Mouse (Mus musculus): ENCODE measurements at regions not wholly inside any gene's neighbourhood (a gene's known extent, or its start where the extent isn't known, plus 50 kb on each side); places are given as distances from the start of the nearest gene placed in this dataset.

GRCm38 (mm10) chr8:4934551-4934950 is 155.2 kb upstream of the Shcbp1 start:
- DNase-seq (ENCODE audit: inconsistent ontology term) = no peak

GRCm38 (mm10) chr8:4934035-4934434 is 154.7 kb upstream of the Shcbp1 start:
- DNase-seq (ENCODE audit: inconsistent ontology term) = no peak

- DNase-seq (ENCODE audit: inconsistent ontology term) = no peak
Measured at GRCm38 (mm10) chr8:4916447-4916846, 137.1 kb upstream of the Shcbp1 start.

DNA sequence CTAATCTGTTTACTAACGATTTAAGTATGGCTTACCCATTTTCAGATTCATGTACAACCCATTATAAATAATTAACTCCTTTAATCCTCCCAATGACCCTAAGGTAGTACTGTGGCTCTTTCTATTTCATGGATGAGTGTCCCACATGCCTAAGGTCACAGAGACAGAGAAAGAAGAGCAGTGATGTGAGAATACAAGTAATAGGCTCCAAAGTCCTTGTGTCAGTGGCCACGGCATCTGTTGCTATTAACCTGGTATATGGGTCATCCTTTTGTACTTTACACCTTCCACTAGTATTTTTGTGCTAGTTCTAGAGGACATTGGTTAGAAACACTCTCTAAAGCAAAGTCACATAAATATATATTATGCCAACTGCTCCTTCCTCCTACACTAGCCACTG is 115.7 kb upstream of the Shcbp1 start:
- DNase-seq (ENCODE audit: inconsistent ontology term) = no peak

DNA sequence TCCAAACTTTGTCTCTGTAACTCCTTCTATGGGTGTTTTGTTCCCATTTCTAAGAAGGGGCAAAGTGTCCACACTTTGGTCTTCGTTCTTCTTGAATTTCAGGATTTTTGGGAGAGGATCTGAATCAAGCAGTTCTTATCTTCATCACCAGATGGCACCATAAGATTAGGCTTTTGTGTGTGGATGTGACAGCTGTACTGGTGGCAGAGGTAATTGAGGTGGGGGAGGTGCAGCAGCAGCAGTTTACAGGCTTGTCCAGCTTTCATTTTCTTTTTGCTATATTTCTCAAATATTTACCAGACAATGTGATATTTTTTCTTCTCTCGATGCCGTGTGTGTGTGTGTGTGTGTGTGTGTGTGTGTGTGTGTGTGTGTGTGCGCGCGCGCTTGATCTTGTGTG is 89.4 kb upstream of the Shcbp1 start:
- DNase-seq (ENCODE audit: inconsistent ontology term) = peak; percentile 59

DNA sequence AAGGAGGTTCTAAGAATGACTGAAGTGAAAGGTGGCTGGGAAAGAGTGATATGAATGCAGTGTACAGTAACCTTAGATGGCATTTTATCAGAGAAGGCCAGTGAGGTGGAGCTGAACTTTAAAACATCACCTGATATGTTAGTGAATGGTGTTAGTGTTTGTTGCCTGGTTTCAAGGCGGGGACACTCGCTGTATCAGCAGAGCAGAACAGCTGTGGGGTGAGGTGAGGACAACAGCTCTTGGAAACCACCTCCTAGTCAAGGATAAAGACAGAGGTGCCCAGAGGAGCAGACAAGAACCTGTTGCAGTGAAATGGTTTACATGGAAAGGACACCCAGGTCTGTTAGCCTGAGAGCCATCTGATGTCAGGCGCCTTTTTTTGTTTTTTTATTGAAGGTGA is 59.7 kb upstream of the Shcbp1 start:
- no peak for DNase-seq (ENCODE audit: inconsistent ontology term)

DNA sequence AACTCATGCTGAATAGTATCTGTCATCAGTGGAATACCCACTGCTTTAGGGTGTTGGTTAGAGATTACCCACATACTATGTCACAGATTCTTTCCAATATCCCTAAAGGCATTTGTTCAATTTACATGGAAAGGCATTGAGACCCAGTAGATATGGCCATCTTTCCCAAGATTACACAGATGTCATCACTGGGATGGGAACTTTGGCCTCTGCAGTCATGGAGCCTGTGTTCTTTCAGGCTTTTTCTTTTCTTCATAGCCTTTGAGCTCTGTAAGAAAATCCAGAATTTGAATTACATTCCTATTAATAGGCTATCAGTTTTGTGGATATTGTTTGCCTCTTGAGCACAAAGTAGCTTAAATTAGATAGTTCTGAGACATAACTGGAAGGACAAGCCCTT is 59.2 kb upstream of the Shcbp1 start:
- no peak for DNase-seq (ENCODE audit: inconsistent ontology term)

DNA sequence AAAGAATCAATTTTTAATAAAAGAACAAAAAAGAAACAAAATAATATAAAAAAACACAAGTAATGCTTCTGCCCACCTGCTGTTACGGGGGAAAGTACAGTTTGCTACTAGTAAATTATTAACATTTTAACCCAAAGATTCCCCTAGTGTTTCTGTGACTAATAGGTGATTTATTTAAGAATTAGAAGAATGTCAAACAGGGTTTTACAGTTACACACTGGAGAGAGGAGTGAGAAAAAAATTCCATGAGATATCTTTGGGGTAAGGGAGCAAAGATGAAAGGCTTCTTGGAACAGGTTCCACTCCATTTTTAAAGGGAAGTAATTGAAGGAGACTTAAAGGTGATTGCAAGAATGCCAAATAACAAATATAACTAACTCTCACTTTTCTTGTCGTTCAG is 58.4 kb upstream of the Shcbp1 start:
- no peak for DNase-seq (ENCODE audit: inconsistent ontology term)

GRCm38 (mm10) chr8:4836651-4837050 is 57.3 kb upstream of the Shcbp1 start:
- no peak for DNase-seq (ENCODE audit: inconsistent ontology term)
